Mouse (Mus musculus) mammary gland, adult 2 months (tissue): ENCODE data around the gene Myh15. TPM values are rescaled to one million over a fixed set of nuclear protein-coding genes. Genes with fewer than 3 reads are reported as not detected.

Experiments used
- polyA plus RNA-seq: library from polyadenylated mRNA; depleted of rRNA; stranded (reverse); fragments of >200 nt; gene quantifications from 2 replicates; pipeline ENCODE4 v1.2.3, GENCODE M21; 2012; ENCODE audit warnings: low replicate concordance; rRNA removed

The Myh15 gene
- polyA plus RNA-seq: 0.01 TPM in 1 of 2 replicates, not detected in the other

GRCm38 (mm10) chr16:49057186-49057585, at the start of gene Myh15:
Gene Myh15, plus strand, starts transcription at chr16:49057486.

Other genes starting within 250 kb of the Myh15 start
- not detected in 2 replicates for gene Retnlb, start 240.6 kb upstream of the Myh15 start, polyA plus RNA-seq
- 732 and 1,833 TPM in 2 replicates for gene Retnla, start 214.9 kb upstream of the Myh15 start, polyA plus RNA-seq
- gene Retnlg, start 184.9 kb upstream of the Myh15 start, polyA plus RNA-seq: 2.1 and 5.4 TPM in 2 replicates
- gene Dzip3, start 63.3 kb upstream of the Myh15 start, polyA plus RNA-seq: 1.4 and 3.4 TPM in 2 replicates
- 0.66 and 1.1 TPM in 2 replicates for gene Cip2a, start 63.3 kb upstream of the Myh15 start, polyA plus RNA-seq